Mouse (Mus musculus) monocyte, adult 2 months (primary cell): ENCODE measurements around the gene Gm14226.
A peak's percentile ranks its signal among the peaks of the same experiment; 100 is the strongest.
"Not testable (repeated sequence)": the region's sequence is repeated elsewhere in the genome, so short reads cannot be mapped to it uniquely, and the experiment has no call there.

ENCODE experiments used
- DNase-seq, 2 experiments: peaks; one replicate each; pipeline ENCODE4 v3.0.0; 2022; ENCODE audit warnings: low spot score in 2 of 2, low read depth in 1 of 2

The Gm14226 gene

GRCm38 (mm10) chr2:155047452-155048178, 29.5 kb downstream of the Gm14226 start:
- no peak for DNase-seq

GRCm38 (mm10) chr2:155050108-155050503, 32.0 kb downstream of the Gm14226 start:
- DNase-seq = no peak

GRCm38 (mm10) chr2:155050504-155051236, 32.6 kb downstream of the Gm14226 start:
- peak; percentile 72 to 82 for DNase-seq

GRCm38 (mm10) chr2:155051622-155052351, 33.7 kb downstream of the Gm14226 start:
- DNase-seq = no peak

GRCm38 (mm10) chr2:155052681-155053080, 34.6 kb downstream of the Gm14226 start:
- DNase-seq = no peak

- not testable (repeated sequence) for DNase-seq
Measured at GRCm38 (mm10) chr2:155053512-155053911, 35.4 kb downstream of the Gm14226 start.

- DNase-seq = no peak
Measured at GRCm38 (mm10) chr2:155054672-155055071, 36.6 kb downstream of the Gm14226 start.

- DNase-seq = no peak
Measured at GRCm38 (mm10) chr2:155056076-155056578, 38.1 kb downstream of the Gm14226 start.

- no peak for DNase-seq
Measured at GRCm38 (mm10) chr2:155057361-155057760, 39.3 kb downstream of the Gm14226 start.

GRCm38 (mm10) chr2:155071027-155071426, 53.0 kb downstream of the Gm14226 start:
- DNase-seq = no peak

- no peak for DNase-seq
Measured at GRCm38 (mm10) chr2:155072353-155073145, 54.5 kb downstream of the Gm14226 start.

- no peak for DNase-seq
Measured at GRCm38 (mm10) chr2:155073347-155073746, 55.3 kb downstream of the Gm14226 start.

GRCm38 (mm10) chr2:155073978-155074765, 56.1 kb downstream of the Gm14226 start, which contains the start of gene Ahcy:
TSS of gene Ahcy (minus strand) at chr2:155074497.
- peak; percentile 62 to 76 for DNase-seq

GRCm38 (mm10) chr2:155074766-155075330, 56.8 kb downstream of the Gm14226 start:
- DNase-seq = no peak

- DNase-seq = no peak
Measured at GRCm38 (mm10) chr2:155075649-155076048, 57.6 kb downstream of the Gm14226 start.
